Mouse (Mus musculus) naive thymus-derived CD4-positive, alpha-beta T cell, adult 2 months (primary cell): ENCODE data around the gene Fiz1.
"Not testable (repeated sequence)": the region's sequence is repeated elsewhere in the genome, so short reads cannot be mapped to it uniquely, and the experiment has no call there.

ENCODE experiments used
- DNase-seq: peaks from one replicate; pipeline ENCODE4 v3.0.0-alpha.2; 2011; ENCODE audit warnings: low read depth

The Fiz1 gene

GRCm38 (mm10) chr7:5037467-5037866 is 23.0 kb upstream of the Fiz1 start:
- no peak for DNase-seq

- no peak for DNase-seq
Measured at GRCm38 (mm10) chr7:5037026-5037425, 22.5 kb upstream of the Fiz1 start.

GRCm38 (mm10) chr7:5036136-5036535 is 21.6 kb upstream of the Fiz1 start:
- no peak for DNase-seq

- no peak for DNase-seq
Measured at GRCm38 (mm10) chr7:5035628-5036027, 21.1 kb upstream of the Fiz1 start.

GRCm38 (mm10) chr7:5033818-5034217 is 19.3 kb upstream of the Fiz1 start, which contains the start of gene 4632433K11Rik:
4632433K11Rik (plus strand) TSS chr7:5034118.
- no peak for DNase-seq

GRCm38 (mm10) chr7:5031496-5031895 is 17.0 kb upstream of the Fiz1 start:
- no peak for DNase-seq

GRCm38 (mm10) chr7:5030554-5031275 is 16.2 kb upstream of the Fiz1 start:
- no peak for DNase-seq

- no peak for DNase-seq
Measured at GRCm38 (mm10) chr7:5029946-5030345, 15.4 kb upstream of the Fiz1 start.

- no peak for DNase-seq
Measured at GRCm38 (mm10) chr7:5029543-5029942, 15.0 kb upstream of the Fiz1 start.

- no peak for DNase-seq
Measured at GRCm38 (mm10) chr7:5021197-5021596, 6.7 kb upstream of the Fiz1 start.

- no peak for DNase-seq
Measured at GRCm38 (mm10) chr7:5020685-5021084, 6.2 kb upstream of the Fiz1 start.

- peak; percentile 99 for DNase-seq
Measured at GRCm38 (mm10) chr7:5020000-5020681, 5.6 kb upstream of the Fiz1 start, which contains the start of the genes Zfp865 and Ccdc106. Zfp865 (plus strand) TSS chr7:5020376. Ccdc106 (plus strand) TSS chr7:5020553.

GRCm38 (mm10) chr7:5019576-5019975 is 5.1 kb upstream of the Fiz1 start:
- peak; percentile 32 for DNase-seq

- DNase-seq, result no peak
Measured at GRCm38 (mm10) chr7:5017931-5018330, 3.4 kb upstream of the Fiz1 start.

GRCm38 (mm10) chr7:5017352-5017751 is 2.9 kb upstream of the Fiz1 start:
- DNase-seq, result peak; percentile 30

- peak; percentile 23 for DNase-seq
Measured at GRCm38 (mm10) chr7:5016920-5017319, 2.4 kb upstream of the Fiz1 start.

- DNase-seq, result peak; percentile 21
Measured at GRCm38 (mm10) chr7:5016057-5016456, 1.6 kb upstream of the Fiz1 start.

GRCm38 (mm10) chr7:5015118-5016001 is 863 bp upstream of the Fiz1 start, which contains the start of gene Gm44973:
Gm44973 (plus strand) TSS chr7:5015496.
- DNase-seq, result peak; percentile 98

- peak; percentile 35 for DNase-seq
Measured at GRCm38 (mm10) chr7:5012681-5013513, 1.6 kb downstream of the Fiz1 start.

GRCm38 (mm10) chr7:5008229-5008628 is 6.3 kb downstream of the Fiz1 start:
- no peak for DNase-seq

- DNase-seq, result not testable (repeated sequence)
Measured at GRCm38 (mm10) chr7:5002876-5003275, 11.6 kb downstream of the Fiz1 start.
